Mouse (Mus musculus): ENCODE data around the gene Naa10.
A peak's percentile ranks its signal among the peaks of the same experiment; 100 is the strongest.

The Naa10 gene

DNA sequence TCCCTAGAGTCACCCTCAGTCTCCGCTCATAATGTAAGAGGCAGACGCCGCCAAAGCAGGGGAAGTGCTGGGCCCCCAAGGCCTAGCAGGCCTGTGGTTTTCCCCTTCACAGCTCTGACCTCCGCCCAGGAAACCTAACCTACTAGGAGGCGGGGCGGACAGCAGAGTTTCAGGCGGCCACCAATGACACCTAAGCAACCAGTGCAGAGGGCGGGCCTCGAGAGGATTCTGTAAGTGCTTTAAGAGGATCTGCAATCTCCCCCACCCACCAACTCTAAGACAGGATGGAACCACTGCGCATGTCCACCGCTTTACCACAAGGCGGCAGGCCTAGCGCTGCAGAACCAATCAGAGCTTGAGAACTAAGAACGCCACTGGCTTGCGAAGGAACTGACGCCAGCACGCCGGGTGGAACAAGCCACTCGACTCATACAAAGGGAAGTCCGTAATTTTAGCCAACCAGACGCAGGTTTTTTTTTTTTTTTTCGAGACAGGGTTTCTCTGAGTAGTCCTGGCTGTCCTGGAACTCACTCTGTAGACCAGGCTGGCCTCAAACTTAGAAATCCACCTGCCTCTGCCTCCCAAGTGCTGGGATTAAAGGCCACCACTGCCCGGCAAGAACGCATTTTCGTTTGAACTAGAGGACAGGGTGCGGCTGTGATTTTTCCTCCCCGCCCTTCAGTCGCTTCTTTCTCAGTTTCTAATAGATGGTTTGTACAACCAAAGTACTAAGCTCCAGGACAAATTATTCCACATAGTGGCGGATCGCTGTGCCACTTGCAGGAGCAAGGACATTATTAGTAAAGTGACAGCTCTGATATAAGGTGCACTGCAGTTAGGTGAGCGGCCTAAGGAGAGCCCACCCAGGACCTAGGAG is 6.7 kb downstream of the Naa10 start:
- DNase-seq (ENCODE audit: low read depth, low spot score), result peak; percentile 98

DNA sequence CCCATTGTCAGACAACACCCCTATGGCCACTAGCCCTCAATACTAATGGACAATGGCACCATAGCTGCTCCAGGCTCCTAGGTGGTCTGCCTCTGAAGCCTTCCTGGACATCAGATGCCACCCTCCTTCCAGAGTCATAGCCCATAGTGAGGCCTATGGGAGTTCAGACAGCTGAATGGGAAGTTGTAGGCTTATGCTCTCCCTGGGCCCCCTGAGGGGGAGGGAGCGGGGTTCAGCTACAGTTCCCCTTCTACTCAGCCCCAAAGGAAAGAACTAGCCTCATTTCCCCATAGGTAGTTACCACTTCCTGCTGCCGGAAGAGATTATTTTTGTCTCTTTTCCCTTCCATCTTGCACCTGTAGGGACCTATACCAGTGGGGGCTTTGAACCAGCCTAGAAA is 10.2 kb downstream of the Naa10 start:
- no peak for DNase-seq (ENCODE audit: low read depth, low spot score)

DNA sequence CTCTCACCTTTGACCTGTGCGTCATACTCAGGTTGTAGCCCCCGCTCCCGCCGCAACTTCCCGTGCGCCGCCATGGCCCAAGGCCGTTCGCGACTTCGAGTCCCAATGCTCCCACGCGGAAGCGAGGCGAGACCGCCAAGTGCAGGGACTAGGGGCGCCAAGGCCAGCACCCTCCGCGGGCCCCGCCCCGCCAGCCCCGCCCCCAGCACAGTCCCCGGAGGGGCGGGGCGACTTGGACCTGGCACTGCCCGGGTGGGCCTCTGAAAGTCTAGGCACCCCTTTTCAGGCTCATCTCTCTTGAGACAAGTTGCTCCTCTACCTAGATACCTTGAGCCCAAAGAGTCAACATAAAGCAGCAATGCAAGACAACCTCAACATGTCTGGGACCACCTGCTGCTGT is 10.6 kb downstream of the Naa10 start:
- DNase-seq (ENCODE audit: low read depth, low spot score), result no peak

DNA sequence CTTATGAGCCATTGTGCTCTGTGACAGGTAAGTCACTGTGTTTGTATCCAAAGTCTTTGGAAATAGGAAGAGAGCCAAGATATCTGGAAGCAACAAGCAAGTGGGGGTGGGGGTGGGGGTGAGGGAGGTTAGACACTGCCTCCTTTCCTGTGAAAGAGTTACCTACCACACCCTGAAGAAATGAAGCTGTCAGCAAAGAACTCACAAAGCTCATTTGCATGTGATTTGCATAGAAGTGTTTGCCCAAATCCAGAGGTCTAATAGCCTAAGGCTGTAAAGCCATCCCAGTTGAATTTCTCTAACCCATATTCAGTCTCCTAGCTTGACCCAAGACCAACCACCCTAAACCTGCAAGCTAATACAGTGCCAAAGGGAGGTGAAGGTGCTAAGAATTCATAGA is 11.3 kb downstream of the Naa10 start:
- DNase-seq (ENCODE audit: low read depth, low spot score), result no peak

DNA sequence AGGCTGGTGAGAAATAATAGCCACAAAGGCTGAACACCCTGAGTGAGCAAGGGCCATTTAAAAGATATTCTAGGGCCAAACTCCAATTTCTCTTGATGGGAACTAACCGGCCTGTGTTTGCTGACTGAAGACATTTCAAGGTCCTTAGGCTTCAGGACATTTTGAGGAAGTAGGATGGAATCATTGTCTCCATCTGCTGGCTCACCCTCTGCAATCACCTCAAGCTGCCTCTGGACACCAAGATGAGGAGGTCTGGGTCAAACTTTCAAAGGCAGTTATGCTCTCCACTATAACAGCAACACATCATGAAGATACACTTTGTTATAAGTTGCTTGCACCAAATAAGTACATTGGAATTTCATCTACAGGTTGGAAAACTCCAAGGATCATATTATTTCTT is 11.7 kb downstream of the Naa10 start:
- no peak for DNase-seq (ENCODE audit: low read depth, low spot score)

DNA sequence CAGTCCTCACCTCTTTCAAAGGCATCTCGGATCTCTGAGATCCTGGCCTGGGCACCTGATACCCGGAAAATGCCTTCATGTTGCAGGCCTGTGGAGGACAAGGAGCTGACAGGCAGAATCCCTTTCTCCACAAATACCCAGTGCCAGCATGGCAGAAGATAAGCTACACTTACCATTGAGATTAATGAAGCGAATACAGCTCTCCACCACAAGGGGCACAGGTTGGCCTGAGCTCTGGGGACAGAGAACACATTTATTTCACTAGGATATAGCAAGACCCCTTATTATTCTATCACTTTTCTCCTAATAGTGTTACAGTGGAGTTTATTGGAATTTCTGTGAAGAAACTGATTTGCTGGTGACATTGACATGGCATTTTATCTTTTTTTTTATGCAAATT is 23.8 kb downstream of the Naa10 start:
- DNase-seq (ENCODE audit: low read depth, low spot score), result no peak

DNA sequence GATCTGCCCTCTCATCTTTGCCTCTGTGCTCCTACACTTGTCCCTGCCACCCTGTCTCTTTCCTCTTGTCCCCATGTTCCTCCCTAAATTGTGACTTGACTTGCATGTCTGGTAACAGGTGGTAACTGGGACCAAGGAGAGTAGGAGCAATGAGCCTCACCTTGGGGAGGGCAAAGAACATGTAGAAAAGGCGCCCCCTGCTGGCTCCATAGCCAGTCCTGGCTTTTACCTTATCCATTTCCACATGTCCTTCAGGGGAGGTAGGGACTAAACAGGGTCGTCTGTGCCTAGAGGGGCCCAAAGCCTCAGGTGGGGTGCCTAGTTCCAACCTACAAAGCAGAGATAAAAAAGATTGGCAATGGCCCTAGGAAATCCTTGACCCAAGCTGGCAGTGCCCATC is 26.0 kb downstream of the Naa10 start, which contains the start of gene L1cam:
Gene L1cam (minus strand): TSS at position 387 of the 400 bp plus-strand sequence.
- no peak for DNase-seq (ENCODE audit: low read depth, low spot score)

DNA sequence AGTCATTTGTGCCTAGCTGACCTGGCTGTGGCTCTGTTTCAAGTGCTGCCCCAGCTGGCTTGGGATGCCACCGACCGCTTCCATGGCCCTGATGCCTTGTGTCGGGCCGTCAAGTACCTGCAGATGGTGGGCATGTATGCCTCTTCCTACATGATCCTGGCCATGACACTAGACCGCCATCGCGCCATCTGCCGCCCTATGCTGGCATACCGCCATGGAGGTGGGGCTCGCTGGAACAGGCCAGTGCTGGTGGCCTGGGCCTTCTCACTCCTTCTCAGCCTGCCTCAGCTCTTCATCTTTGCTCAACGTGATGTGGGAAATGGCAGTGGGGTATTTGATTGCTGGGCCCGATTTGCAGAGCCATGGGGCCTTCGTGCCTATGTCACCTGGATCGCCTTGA is 28.9 kb downstream of the Naa10 start:
- DNase-seq (ENCODE audit: low read depth, low spot score), result no peak

DNA sequence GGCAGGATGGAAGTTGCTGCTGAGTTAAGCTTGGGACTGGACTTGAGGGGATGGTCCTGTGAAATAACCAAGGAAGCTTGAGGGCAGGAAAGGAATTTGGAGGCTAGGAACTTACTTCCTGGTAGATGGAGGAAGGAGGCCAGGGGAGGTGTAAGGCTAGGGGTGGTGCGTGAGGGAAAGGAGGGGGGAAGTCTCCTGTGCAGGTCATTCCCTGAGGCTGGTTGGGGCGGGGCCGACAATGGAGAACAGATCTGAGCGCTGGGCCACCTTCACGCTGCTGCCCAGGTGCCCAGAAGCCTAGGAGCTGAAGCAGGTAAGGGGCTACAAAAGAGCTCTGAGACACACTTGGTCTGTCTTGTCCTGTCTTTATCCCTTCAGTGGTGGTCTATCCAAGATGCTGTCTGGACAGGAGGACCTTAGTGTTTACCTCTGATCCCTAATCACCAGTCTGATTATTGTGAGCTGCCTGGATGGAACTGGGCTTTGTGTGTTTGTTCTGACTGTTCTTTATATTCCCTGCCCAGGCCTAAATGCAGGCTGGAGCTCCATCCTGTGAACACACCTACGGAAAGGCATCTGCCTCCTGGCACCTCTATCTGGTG is 30.1 kb downstream of the Naa10 start, which contains the start of gene Avpr2:
Gene Avpr2 (plus strand): TSS at position 552 of the 602 bp plus-strand sequence.
- no peak for DNase-seq (ENCODE audit: low read depth, low spot score)

DNA sequence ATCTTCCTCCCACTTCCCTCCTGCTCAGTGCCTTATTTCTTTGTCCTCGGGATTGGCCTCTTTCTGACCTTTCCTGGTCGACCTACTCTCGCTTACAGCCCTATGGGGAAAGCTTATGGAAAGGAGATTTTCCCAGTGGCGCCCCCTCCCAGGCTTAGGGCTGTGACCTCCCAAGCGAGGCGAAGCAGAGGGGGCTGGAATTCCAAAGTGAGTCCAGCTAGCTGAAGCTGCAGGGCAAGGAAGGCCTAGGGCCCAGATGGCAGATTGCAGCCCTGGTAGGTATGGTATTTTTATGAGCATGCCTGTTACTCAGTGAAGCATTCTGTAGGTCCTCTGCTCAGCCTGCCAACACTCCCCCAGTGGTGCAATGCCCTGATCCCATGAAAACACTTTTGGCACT is 40.3 kb downstream of the Naa10 start:
- DNase-seq (ENCODE audit: low read depth, low spot score), result no peak

DNA sequence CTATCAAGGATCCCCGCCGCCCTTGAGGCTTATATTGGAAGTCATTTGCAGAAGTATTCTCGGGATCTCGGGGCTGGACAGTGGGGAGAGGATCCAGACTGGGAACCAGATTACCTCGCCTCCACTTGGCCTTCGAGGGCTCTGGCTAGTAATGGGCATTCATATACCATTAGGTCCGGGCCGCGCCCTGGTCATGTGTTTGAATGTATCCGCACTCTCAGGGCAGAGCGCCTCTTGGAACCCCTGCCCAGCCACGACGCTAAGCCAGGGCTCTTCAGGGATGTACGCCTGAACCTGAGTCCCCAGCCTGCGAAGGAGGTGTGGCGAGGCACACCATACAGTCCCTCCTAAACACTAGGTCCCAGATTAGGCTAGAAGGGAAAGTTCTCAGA is 40.7 kb downstream of the Naa10 start:
- DNase-seq (ENCODE audit: low read depth, low spot score), result no peak

DNA sequence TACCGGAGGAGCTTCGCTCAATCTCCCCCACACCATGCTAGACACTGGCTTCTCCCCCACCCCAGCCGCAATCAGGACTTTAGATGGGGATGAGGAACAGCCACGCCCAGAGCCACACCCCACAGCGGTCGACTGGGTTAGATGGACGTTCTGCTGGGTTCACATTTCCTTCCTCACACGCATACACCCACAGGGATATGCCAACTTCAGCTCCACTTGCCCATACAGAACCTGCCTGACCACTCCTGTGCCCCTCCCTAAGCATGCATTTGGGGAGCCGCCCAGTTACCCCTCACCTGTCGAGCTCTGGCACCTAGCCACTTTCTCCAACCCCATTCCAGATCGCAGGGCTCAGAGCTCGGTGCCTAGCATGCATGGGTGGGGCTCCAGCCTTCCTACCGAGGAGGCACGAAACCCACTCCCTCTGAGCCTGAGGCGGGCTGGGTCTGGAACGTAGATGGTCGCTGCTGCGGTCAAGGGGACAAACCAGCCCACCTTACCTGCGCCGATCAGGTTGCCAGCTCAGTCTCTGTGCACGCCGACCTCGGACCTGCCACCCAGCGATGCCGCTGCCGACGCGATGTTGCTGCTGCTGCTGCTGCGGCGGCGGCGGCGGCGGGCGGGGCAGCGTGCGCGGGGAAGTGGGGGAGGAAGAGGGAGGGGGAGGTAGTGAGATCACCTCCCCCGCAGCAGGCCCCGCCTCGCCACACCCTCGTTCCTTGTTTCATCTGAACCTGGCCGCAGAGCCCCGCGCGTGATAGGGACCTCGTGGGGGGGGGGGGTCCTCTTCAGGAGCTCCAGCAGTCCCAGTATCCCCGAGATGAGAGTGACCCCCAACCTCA is 41.3 kb downstream of the Naa10 start:
- no peak for DNase-seq (ENCODE audit: low read depth, low spot score)

DNA sequence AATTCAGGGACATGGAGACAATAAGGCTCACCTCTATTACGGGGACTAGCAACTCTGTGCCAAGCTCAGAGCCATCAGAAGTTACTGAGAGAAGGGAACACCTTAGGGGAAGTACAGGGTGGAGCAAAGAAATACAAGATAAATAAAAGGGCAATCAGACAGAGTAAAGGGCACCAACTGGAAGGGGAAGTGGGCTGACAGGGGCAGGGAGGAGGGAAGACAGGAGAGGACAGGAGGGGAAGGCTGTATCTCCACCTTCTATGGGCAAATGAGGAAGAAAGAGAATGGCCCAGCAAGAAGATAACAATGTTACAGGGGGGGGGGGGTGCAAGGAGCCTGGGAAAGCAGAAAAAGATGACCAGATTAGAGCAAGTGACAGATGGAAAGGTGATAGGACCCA is 44.7 kb downstream of the Naa10 start:
- no peak for DNase-seq (ENCODE audit: low read depth, low spot score)

DNA sequence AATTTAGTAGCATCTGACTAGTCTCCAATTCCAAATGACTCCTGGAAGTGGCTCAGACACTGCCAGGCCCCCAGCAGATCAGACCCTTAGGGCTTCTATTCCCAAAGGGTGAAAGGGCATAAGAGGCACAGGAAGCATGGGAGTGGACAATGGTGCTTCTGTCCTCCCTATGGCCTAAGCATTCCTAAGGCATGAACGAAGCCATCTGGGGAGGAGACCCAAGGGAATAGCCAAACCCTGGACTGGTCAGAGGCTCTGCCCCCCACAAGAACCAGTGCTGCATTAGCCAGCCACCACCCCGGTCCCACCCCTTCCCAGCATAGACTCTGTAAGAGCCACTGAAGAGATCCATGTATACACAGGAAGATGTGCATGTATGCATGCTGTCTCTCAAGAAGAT is 45.9 kb downstream of the Naa10 start:
- no peak for DNase-seq (ENCODE audit: low read depth, low spot score)

DNA sequence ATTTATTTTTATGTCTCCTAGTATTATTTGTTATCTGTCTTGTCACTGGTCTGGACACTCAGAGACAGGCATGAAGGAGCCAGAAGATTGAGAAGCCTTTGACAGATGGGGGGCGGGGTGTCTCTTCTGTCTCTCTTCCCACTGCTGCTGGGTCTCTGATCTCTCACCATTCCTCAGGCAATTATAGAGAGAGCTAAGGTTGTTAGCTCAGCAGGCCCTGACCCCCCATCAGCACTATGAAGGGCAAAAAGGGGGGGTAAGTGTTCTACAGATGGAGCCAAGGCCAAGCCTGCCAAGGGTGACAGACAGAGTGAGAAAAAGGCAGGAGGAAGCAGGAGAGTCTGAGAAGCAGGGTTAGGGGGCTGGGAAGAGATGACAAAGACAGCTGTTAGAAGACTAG is 49.8 kb downstream of the Naa10 start:
- no peak for DNase-seq (ENCODE audit: low read depth, low spot score)

DNA sequence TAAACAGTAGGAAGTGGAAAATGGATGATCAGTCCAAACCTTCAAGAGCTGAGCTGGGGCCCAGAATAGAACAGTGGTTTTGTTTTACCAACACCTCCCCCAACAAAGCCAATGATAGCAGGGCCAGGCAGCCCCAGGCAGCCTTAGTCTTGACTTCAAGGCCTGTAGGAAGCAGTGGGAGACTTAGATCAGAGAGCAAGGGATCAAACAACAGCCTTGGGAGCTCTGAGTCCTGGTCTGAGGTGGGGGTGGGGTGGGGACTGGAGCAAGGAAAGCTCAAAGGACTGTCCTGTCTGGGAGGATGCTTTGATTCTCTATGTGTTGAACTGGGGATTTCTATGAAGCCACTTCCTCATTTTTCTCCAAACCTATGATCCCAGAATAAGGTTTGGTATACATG is 50.3 kb downstream of the Naa10 start:
- DNase-seq (ENCODE audit: low read depth, low spot score), result no peak

DNA sequence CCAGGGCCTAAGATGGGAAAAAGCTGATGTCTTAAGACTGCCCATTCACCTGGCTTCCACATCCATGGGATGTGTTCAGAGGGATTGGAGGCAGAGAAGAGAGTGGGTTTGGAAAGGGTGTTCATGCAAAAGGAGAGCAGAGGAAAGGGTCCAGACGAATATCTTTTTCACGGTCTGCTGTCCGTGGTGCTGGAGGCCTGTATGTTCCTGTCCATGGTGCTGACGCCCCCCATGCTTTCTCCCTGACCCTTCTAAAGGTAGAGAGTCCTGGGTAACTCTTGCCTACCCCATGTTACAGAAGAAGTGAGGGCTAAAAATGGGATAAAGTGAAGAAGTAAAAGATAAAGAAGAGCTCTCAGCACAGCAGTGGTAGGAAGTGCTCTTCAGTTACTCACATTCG is 52.4 kb downstream of the Naa10 start:
- no peak for DNase-seq (ENCODE audit: low read depth, low spot score)

DNA sequence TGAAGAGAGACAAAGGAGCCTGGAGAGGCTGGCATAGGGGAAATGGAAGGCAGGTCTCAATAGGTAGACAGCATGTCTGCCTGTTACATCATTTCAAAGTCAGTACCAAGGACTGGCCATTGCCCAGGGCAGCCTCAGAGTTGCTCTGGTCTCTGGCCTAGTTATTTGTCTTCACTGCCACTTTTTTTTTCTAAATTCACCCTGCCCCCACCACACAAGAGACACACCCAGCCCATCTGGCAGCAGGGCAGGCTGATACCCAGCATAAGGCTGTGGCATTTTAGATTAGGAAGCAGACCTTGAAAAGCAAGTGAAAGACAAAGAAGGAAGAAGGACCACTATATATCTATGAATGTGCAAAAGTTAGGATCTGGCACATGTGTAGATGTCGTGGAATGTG is 53.9 kb downstream of the Naa10 start:
- DNase-seq (ENCODE audit: low read depth, low spot score), result no peak

DNA sequence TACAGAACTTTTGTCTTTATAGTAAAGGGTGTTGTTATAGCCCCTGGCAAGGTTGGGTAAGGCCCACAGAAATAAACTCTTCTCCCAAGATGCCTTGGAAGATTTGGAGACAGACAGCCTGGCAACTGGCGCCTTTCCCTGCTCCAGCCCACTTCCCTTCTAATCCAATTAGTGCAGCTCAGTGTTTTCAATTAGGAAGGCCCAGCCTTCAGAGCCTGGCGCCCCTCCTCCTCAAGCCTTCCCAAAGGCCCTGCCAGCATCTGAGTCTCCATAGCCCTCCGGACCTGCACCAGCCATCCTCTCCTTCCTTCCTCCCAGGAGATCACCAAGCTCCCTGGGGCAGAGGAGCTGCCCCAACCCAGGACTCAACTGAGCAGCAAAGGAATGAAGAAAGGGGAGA is 54.5 kb downstream of the Naa10 start:
- no peak for DNase-seq (ENCODE audit: low read depth, low spot score)
